Mouse (Mus musculus): ENCODE measurements around the gene Arl8a. TPM values are rescaled to one million over a fixed set of nuclear protein-coding genes. Genes with fewer than 3 reads are reported as not detected.

Gene Arl8a
- 9.8 TPM for polyA plus RNA-seq (2017; shearing (Covaris generic))

GRCm38 (mm10) chr1:135146077-135146945, at the start of gene Arl8a:
Gene Arl8a, plus strand, starts transcription at chr1:135146824.

GRCm38 (mm10) chr1:135105124-135105523, 41.5 kb upstream of the Arl8a start, which contains the start of gene Lgr6:
Gene Lgr6, minus strand, starts transcription at chr1:135105276.

DNA sequence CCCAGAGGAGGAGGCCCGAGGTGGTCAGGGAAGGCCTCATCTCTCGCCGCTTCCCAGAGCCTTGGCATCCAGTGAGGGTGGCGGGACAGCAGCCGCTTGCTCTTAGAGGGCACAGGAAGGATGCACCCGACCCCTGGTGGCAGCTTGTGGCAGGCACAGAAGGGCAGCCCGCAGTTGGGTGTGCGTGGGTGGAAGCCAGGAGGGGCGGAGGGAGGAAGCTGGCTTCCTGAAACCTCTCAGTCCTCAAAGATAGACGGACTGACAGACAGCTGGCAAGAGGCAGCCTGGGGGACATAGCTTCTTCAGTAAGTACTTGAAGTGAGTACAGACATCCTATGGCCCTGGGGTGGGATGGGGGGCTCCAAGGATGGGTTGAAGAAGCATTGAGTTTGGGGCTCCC, 14.2 kb upstream of the Arl8a start, which contains the start of gene Ptpn7:
Gene Ptpn7, plus strand, starts transcription at position 228 of the 400 bp plus-strand sequence.

GRCm38 (mm10) chr1:135167435-135167834, 20.8 kb downstream of the Arl8a start, which contains the start of gene Gpr37l1:
Gene Gpr37l1, minus strand, starts transcription at chr1:135167681.

Other genes starting within 250 kb of the Arl8a start
- gene Ppp1r12b, start 190.9 kb upstream of the Arl8a start, polyA plus RNA-seq (2017; shearing (Covaris generic)), result 3.6 TPM
- 12.0 TPM for gene Ube2t, start 184.3 kb upstream of the Arl8a start, polyA plus RNA-seq (2017; shearing (Covaris generic))
- 0.06 TPM for gene Lgr6, start 41.5 kb upstream of the Arl8a start, polyA plus RNA-seq (2017; shearing (Covaris generic))
- gene Ptpn7, start 14.1 kb upstream of the Arl8a start, polyA plus RNA-seq (2017; shearing (Covaris generic)), result 288 TPM
- not detected for gene Gpr37l1, start 20.9 kb downstream of the Arl8a start, polyA plus RNA-seq (2017; shearing (Covaris generic))
- not detected for gene Elf3, start 111.7 kb downstream of the Arl8a start, polyA plus RNA-seq (2017; shearing (Covaris generic))
- gene Rnpep, start 137.3 kb downstream of the Arl8a start, polyA plus RNA-seq (2017; shearing (Covaris generic)), result 24.0 TPM
- 162 TPM for gene Timm17a, start 167.0 kb downstream of the Arl8a start, polyA plus RNA-seq (2017; shearing (Covaris generic))
- gene Lmod1, start 178.0 kb downstream of the Arl8a start, polyA plus RNA-seq (2017; shearing (Covaris generic)), result not detected
- gene Shisa4, start 228.4 kb downstream of the Arl8a start, polyA plus RNA-seq (2017; shearing (Covaris generic)), result not detected

All from CD4-positive, CD25-positive, alpha-beta regulatory T cell, adult 9 weeks (primary cell).